Mouse (Mus musculus): ENCODE data around the gene Carns1. TPM values are rescaled to one million over a fixed set of nuclear protein-coding genes. Genes with fewer than 3 reads are reported as not detected.

Gene Carns1
- polyA plus RNA-seq, 1 experiment from 2014 or later: 4.4 TPM

GRCm38 (mm10) chr19:4169378-4169784 is 5.9 kb downstream of the Carns1 start:
- under 1% methylated on average over 43 of the region's 43 CpGs for WGBS
- ATAC-seq (ENCODE audit: extremely low read depth, insufficient number of reproducible peaks, low FRiP score, low TSS enrichment): peak; percentile 90
- H3K4me1 ChIP-seq: peaks cover 50% of the 10 kb centered on the region
- no peaks in the 10 kb centered on the region for H3K27me3 ChIP-seq (replicated peaks)
- H3K9me3 ChIP-seq: no peaks in the 10 kb centered on the region
- H3K36me3 ChIP-seq: no peaks in the 10 kb centered on the region
- peak overlapping the region; percentile 87 for H3K9ac ChIP-seq
- peak overlapping the region; percentile 53 for H3K4me3 ChIP-seq
- peak overlapping the region; percentile 78 for H3K4me2 ChIP-seq
- peak overlapping the region; percentile 89 for H3K27ac ChIP-seq (replicated peaks)

GRCm38 (mm10) chr19:4166678-4167476 is 8.4 kb downstream of the Carns1 start:
- no peak overlapping the region for H3K4me3 ChIP-seq
- H3K4me2 ChIP-seq: peak overlapping the region; percentile 0; the same call in 1 of the 2 replicates
- peaks cover 1% of the 10 kb centered on the region; the same call in 1 of the 2 replicates for H3K36me3 ChIP-seq
- no peak for ATAC-seq (ENCODE audit: extremely low read depth, insufficient number of reproducible peaks, low FRiP score, low TSS enrichment)
- H3K4me1 ChIP-seq: peaks cover 52% of the 10 kb centered on the region
- no peaks in the 10 kb centered on the region for H3K9me3 ChIP-seq
- WGBS: 38% methylated on average over 9 of the region's 9 CpGs
- peak overlapping the region; percentile 68 for H3K9ac ChIP-seq
- no peaks in the 10 kb centered on the region for H3K27me3 ChIP-seq (replicated peaks)
- peak overlapping the region; percentile 58 for H3K27ac ChIP-seq (replicated peaks)

- Histone ChIP-seq H3K9ac (no peak overlapping the region), H3K27ac (replicated peaks) (no peak overlapping the region), H3K4me1 (peaks cover 33% of the 10 kb centered on the region), H3K27me3 (replicated peaks) (no peaks in the 10 kb centered on the region), H3K36me3 (peaks cover 19% of the 10 kb centered on the region), H3K9me3 (no peaks in the 10 kb centered on the region), H3K4me3 (no peak overlapping the region), H3K4me2 (no peak overlapping the region)
- 72% methylated on average over 2 of the region's 2 CpGs for WGBS
- no peak for ATAC-seq (ENCODE audit: extremely low read depth, insufficient number of reproducible peaks, low FRiP score, low TSS enrichment)
Observed at GRCm38 (mm10) chr19:4164721-4165120, 10.6 kb downstream of the Carns1 start.

DNA sequence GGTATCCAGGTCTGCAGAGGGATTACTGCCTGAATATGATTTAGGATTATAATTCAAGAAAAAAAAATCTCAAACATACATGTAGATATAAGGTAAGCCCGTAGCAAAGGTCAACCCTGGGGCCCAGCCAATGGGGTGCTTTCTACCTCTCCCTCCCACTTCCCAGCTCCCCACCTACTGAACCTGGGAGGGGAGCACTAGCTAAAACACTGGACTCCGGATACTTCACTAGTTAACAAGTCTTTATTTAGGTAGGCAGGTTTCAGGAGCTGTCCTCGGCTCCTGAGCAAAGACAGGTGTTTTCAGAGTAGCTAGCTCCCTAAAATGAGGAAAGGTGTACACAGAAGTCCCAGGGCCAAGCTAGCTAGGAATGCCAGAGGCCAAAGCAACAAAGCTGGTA is 11.2 kb downstream of the Carns1 start:
- no peak for ATAC-seq (ENCODE audit: extremely low read depth, insufficient number of reproducible peaks, low FRiP score, low TSS enrichment)
- Histone ChIP-seq H3K36me3 (peaks cover 25% of the 10 kb centered on the region), H3K9ac (no peak overlapping the region), H3K27me3 (replicated peaks) (no peaks in the 10 kb centered on the region), H3K9me3 (no peaks in the 10 kb centered on the region), H3K4me2 (no peak overlapping the region), H3K4me1 (peaks cover 31% of the 10 kb centered on the region), H3K4me3 (no peak overlapping the region), H3K27ac (replicated peaks) (no peak overlapping the region)
- 77% methylated on average over 3 of the region's 3 CpGs for WGBS

DNA sequence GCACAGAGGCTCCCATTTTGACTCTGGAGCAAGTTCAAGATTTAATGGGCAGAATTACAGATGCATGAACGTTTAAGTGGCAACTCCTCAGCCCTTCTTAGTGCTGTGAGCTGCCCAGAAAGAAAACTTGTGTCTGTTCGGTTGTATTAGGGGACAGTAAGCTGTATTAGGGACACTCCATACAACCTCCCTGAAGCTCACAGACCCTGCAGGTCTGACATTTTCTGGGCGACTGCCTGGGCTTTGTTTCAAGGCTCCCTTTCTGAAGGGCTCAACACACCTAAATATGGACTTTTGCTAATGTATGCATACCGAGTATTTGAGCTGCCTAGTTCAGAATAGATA is 11.8 kb downstream of the Carns1 start:
- Histone ChIP-seq H3K4me1 (peaks cover 28% of the 10 kb centered on the region), H3K4me2 (peak overlapping the region; percentile 97), H3K36me3 (peaks cover 31% of the 10 kb centered on the region), H3K27me3 (replicated peaks) (no peaks in the 10 kb centered on the region), H3K27ac (replicated peaks) (peak overlapping the region; percentile 71), H3K9ac (peak overlapping the region; percentile 94), H3K4me3 (peak overlapping the region; percentile 82), H3K9me3 (no peaks in the 10 kb centered on the region)
- 38% methylated on average over 4 of the region's 4 CpGs for WGBS
- ATAC-seq (ENCODE audit: extremely low read depth, insufficient number of reproducible peaks, low FRiP score, low TSS enrichment): no peak

DNA sequence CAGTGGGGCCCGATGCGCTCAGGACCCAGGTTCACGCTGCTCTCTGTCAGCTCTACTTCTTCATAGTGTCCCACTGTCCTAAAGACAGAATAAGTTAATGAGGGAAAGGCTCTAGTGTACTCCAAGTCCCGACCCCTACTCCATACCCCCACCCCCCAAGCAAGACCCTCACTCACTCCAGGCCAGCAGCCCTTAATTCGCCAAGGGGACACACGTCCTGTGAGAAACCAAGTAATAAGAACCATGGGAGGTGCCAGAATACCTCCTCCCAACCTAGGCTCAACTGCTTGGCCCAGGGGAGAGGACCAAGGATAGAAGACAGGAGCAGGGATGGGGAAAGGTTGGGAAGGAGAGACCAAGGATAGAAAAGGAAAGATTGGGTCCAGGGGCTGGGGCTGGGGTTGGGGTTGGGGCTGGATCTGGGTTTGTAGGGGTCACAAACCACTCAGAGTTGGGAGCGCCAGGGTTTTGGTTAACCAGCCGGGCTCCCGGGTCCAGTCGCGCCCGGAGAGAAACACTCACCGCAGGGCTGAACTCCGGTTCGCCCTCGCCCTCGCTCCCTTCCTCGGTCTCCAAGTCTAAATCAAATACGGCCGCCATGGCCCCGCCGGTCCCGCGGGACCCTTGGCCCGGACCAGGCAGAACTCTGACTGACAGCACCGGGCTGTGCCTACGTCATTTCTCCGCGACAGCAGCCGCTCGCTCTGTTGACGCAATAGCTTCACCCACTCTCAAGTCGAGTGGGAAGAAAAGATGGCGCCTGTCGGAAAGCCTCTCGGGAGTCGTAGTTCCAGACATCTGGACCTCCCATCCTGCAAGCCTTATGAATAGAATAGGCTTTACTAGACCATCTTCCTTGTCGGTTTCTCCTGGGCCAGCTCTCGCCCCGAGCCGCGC is 12.4 kb downstream of the Carns1 start, which contains the start of gene Rps6kb2:
Gene Rps6kb2 (minus strand): TSS at position 709 of the 897 bp plus-strand sequence.
- Histone ChIP-seq H3K4me2 (peak within 1 kb of the TSS; percentile 97), H3K27me3 (replicated peaks) (no peaks in the 10 kb centered on the region), H3K9me3 (no peaks in the 10 kb centered on the region), H3K9ac (peak within 1 kb of the TSS; percentile 94), H3K27ac (replicated peaks) (peak within 1 kb of the TSS; percentile 71), H3K4me3 (peak within 1 kb of the TSS; percentile 82), H3K36me3 (peaks cover 37% of the 10 kb centered on the region), H3K4me1 (peaks cover 27% of the 10 kb centered on the region)
- peak; percentile 73 for ATAC-seq (ENCODE audit: extremely low read depth, insufficient number of reproducible peaks, low FRiP score, low TSS enrichment)
- WGBS: 6% methylated on average over 42 of the region's 42 CpGs

- H3K36me3 ChIP-seq: peaks cover 62% of the 10 kb centered on the region
- 93% methylated on average over 8 of the region's 8 CpGs for WGBS
Observed at GRCm38 (mm10) chr19:4159049-4159448, 16.2 kb downstream of the Carns1 start.

DNA sequence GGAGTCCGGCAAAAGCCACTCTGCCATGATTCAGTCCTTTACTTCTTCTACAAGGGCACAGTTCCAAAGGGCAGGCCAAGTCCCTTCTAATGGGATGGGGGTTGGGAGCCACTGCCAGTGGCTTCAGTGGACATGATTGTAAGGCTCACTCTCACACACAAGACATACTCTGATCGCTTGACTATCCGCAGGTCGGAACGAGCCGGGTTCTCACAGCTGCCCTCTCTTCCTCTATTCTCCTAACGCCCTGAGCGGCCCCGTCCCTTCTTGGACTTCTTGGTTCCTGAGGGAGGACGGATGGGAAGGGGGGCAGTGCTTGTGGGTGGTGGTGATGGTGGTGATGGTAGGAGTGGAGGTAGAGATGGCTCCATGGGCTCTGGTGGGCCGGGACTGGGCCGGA is 18.5 kb downstream of the Carns1 start:
- WGBS: 90% methylated on average over 12 of the region's 12 CpGs
- H3K9ac ChIP-seq: peak overlapping the region; percentile 19; the same call in 1 of the 2 replicates
- H3K4me2 ChIP-seq: no peak overlapping the region
- no peak for ATAC-seq (ENCODE audit: extremely low read depth, insufficient number of reproducible peaks, low FRiP score, low TSS enrichment)
- peaks cover 15% of the 10 kb centered on the region for H3K4me1 ChIP-seq
- no peaks in the 10 kb centered on the region for H3K9me3 ChIP-seq
- peaks cover 83% of the 10 kb centered on the region for H3K36me3 ChIP-seq
- no peak overlapping the region for H3K4me3 ChIP-seq
- H3K27me3 ChIP-seq (replicated peaks): no peaks in the 10 kb centered on the region
- no peak overlapping the region for H3K27ac ChIP-seq (replicated peaks)

More at GRCm38 (mm10) chr19:4159049-4159448, 16.2 kb downstream of the Carns1 start:
- no peak for ATAC-seq (ENCODE audit: extremely low read depth, insufficient number of reproducible peaks, low FRiP score, low TSS enrichment)
- H3K27ac ChIP-seq (replicated peaks): no peak overlapping the region
- H3K27me3 ChIP-seq (replicated peaks): no peaks in the 10 kb centered on the region
- no peaks in the 10 kb centered on the region for H3K9me3 ChIP-seq
- no peak overlapping the region for H3K9ac ChIP-seq
- no peak overlapping the region for H3K4me2 ChIP-seq
- no peak overlapping the region for H3K4me3 ChIP-seq
- H3K4me1 ChIP-seq: peaks cover 16% of the 10 kb centered on the region

GRCm38 (mm10) chr19:4156073-4156579 is 19.2 kb downstream of the Carns1 start:
- H3K4me2 ChIP-seq: no peak overlapping the region
- H3K27me3 ChIP-seq (replicated peaks): no peaks in the 10 kb centered on the region
- H3K4me1 ChIP-seq: peaks cover 19% of the 10 kb centered on the region
- no peak for ATAC-seq (ENCODE audit: extremely low read depth, insufficient number of reproducible peaks, low FRiP score, low TSS enrichment)
- H3K27ac ChIP-seq (replicated peaks): no peak overlapping the region
- peaks cover 82% of the 10 kb centered on the region for H3K36me3 ChIP-seq
- H3K9ac ChIP-seq: peak overlapping the region; percentile 28; the same call in 1 of the 2 replicates
- no peaks in the 10 kb centered on the region for H3K9me3 ChIP-seq
- H3K4me3 ChIP-seq: no peak overlapping the region
- WGBS: 69% methylated on average over 20 of the region's 20 CpGs

- H3K4me2 ChIP-seq: no peak overlapping the region
- no peaks in the 10 kb centered on the region for H3K9me3 ChIP-seq
- H3K27me3 ChIP-seq (replicated peaks): no peaks in the 10 kb centered on the region
- no peak overlapping the region for H3K4me3 ChIP-seq
- peaks cover 83% of the 10 kb centered on the region for H3K36me3 ChIP-seq
- ATAC-seq (ENCODE audit: extremely low read depth, insufficient number of reproducible peaks, low FRiP score, low TSS enrichment): no peak
- H3K9ac ChIP-seq: peak overlapping the region; percentile 28; the same call in 1 of the 2 replicates
- peaks cover 21% of the 10 kb centered on the region for H3K4me1 ChIP-seq
- WGBS: 80% methylated on average over 6 of the region's 6 CpGs
- no peak overlapping the region for H3K27ac ChIP-seq (replicated peaks)
Observed at GRCm38 (mm10) chr19:4155223-4156072, 19.8 kb downstream of the Carns1 start.
